Mouse (Mus musculus) inflammation-experienced regulatory T-cells (primary cell): ENCODE results near the gene 1110017D15Rik. TPM values are rescaled to one million over a fixed set of nuclear protein-coding genes. Genes with fewer than 3 reads are reported as not detected.

Experiments used
- polyA plus RNA-seq, 2 experiments: library from polyadenylated mRNA; unstranded; fragments of 100-300 nt; shearing (Covaris generic); gene quantifications; one replicate each; pipeline ENCODE4 v1.2.1; 2017

The 1110017D15Rik gene
- not detected for polyA plus RNA-seq

DNA sequence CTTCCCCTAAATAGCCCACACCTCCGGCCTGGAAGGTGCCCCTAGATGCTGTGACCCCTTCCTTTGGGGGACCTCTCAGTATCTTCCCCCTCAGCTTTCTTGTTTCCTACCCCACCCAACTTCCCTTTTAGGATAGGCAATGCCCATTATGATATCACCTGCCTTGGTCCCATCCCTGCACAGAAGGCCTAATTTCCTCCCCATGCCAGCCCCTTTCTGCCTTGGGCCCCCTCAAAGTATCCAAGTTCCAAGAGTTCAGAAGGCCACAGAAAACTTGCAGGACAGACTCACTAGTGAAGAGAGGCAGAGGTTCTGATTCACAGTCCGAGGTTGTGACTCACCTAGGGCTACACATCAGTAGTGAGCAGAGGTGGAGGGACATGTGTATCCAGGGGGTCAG, at the start of gene 1110017D15Rik:
1110017D15Rik (minus strand) TSS at position 101 of the 400 bp plus-strand sequence.

GRCm38 (mm10) chr4:41502986-41503412, 14.1 kb downstream of the 1110017D15Rik start, which contains the start of gene AI464131:
AI464131 (minus strand) TSS chr4:41503076.

GRCm38 (mm10) chr4:41464345-41465286, 52.5 kb downstream of the 1110017D15Rik start, which contains the start of the genes Kif24 and Nudt2:
Kif24 (minus strand) TSS chr4:41464887.
Nudt2 (plus strand) TSS chr4:41465151.

Other genes with a start within 250 kb of the 1110017D15Rik start
- gene Ubap2, start 242.2 kb downstream of the 1110017D15Rik start, polyA plus RNA-seq = 10 to 100 TPM; 52.1 to 66.8 TPM
- 10 to 100 TPM; 66.3 to 94.5 TPM for gene Dcaf12, start 202.4 kb downstream of the 1110017D15Rik start, polyA plus RNA-seq
- 10 to 100 TPM; 76.2 to 83.2 TPM for gene Ubap1, start 168.3 kb downstream of the 1110017D15Rik start, polyA plus RNA-seq
- 1 to 10 TPM; 1.3 to 3.7 TPM for gene Kif24, start 52.4 kb downstream of the 1110017D15Rik start, polyA plus RNA-seq
- 10 to 100 TPM; 17.7 to 20.1 TPM for gene Nudt2, start 52.2 kb downstream of the 1110017D15Rik start, polyA plus RNA-seq
- gene AI464131, start 14.3 kb downstream of the 1110017D15Rik start, polyA plus RNA-seq = 1 to 10 TPM in 1 of 2 experiments, under 1 TPM in 1; 0.60 to 2.9 TPM
- gene Fam219a, start 52.2 kb upstream of the 1110017D15Rik start, polyA plus RNA-seq = 1 to 10 TPM; 1.7 to 4.3 TPM
- 1 to 10 TPM in 1 of 2 experiments, not detected in 1; 1.4 TPM for gene Dnaic1, start 52.4 kb upstream of the 1110017D15Rik start, polyA plus RNA-seq
- 1 to 10 TPM in 1 of 2 experiments, not detected in 1; 1.6 TPM for gene Enho, start 123.0 kb upstream of the 1110017D15Rik start, polyA plus RNA-seq
- gene Cntfr, start 179.8 kb upstream of the 1110017D15Rik start, polyA plus RNA-seq = under 1 TPM; 0.31 to 0.72 TPM
- 10 to 100 TPM; 11.9 to 13.2 TPM for gene Il11ra1, start 182.7 kb upstream of the 1110017D15Rik start, polyA plus RNA-seq
- 10 to 100 TPM; 36.8 to 37.6 TPM for gene Rpp25l, start 196.2 kb upstream of the 1110017D15Rik start, polyA plus RNA-seq
- 100 to 1,000 TPM; 110 to 129 TPM for gene Dctn3, start 205.8 kb upstream of the 1110017D15Rik start, polyA plus RNA-seq
- not detected for gene Arid3c, start 213.8 kb upstream of the 1110017D15Rik start, polyA plus RNA-seq
- 10 to 100 TPM; 63.9 to 77.7 TPM for gene Galt, start 237.9 kb upstream of the 1110017D15Rik start, polyA plus RNA-seq
- gene Sigmar1, start 238.8 kb upstream of the 1110017D15Rik start, polyA plus RNA-seq = 10 to 100 TPM; 41.9 to 54.8 TPM